Mouse (Mus musculus) limb, embryonic 13.5 days (tissue): ENCODE results near the gene Mrpl43. TPM values are rescaled to one million over a fixed set of nuclear protein-coding genes. Genes with fewer than 3 reads are reported as not detected.
"Not testable (repeated sequence)": the region's sequence is repeated elsewhere in the genome, so short reads cannot be mapped to it uniquely, and the experiment has no call there.

Source experiments
- ATAC-seq: fragments of 200-750 bp; cut with Nextera tagmentation; 2 replicates; pipeline ENCODE4 v1.8.0; 2017; ENCODE audit warnings: low read depth, moderate number of reproducible peaks, moderate TSS enrichment; ENCODE audit not compliant: low FRiP score
- H3K27ac ChIP-seq: fragments of 300-500 bp; sonication (generic); 2 replicates; pipeline ENCODE4 v1.5.1; 2015; ENCODE audit warnings: inconsistent platforms, mild to moderate bottlenecking, moderate library complexity
- H3K27me3 ChIP-seq: fragments of 300-500 bp; sonication (generic); 2 replicates; pipeline ENCODE4 v1.6.1; 2015; ENCODE audit warnings: mild to moderate bottlenecking, inconsistent platforms
- H3K36me3 ChIP-seq: fragments of 300-500 bp; sonication (generic); 2 replicates; pipeline ENCODE4 v1.6.1; 2015; ENCODE audit warnings: inconsistent platforms, mild to moderate bottlenecking, moderate library complexity
- H3K4me1 ChIP-seq: fragments of 300-500 bp; sonication (generic); 2 replicates; pipeline ENCODE4 v1.6.1; 2015; ENCODE audit warnings: inconsistent platforms
- H3K4me2 ChIP-seq: fragments of 300-500 bp; sonication (generic); replicated peaks from 2 replicates; pipeline ENCODE4 v1.6.1; 2015; ENCODE audit warnings: inconsistent platforms, mild to moderate bottlenecking, moderate library complexity
- H3K4me3 ChIP-seq: fragments of 300-500 bp; sonication (generic); 2 replicates; pipeline ENCODE4 v1.5.1; 2015; ENCODE audit warnings: moderate library complexity, mild to moderate bottlenecking, inconsistent platforms
- H3K9ac ChIP-seq: fragments of 300-500 bp; sonication (generic); 2 replicates; pipeline ENCODE4 v1.6.1; 2015; ENCODE audit warnings: mild to moderate bottlenecking, inconsistent platforms
- H3K9me3 ChIP-seq: fragments of 300-500 bp; sonication (generic); 2 replicates; pipeline ENCODE4 v1.6.1; 2016; ENCODE audit warnings: inconsistent platforms
- WGBS: fragments of 180-500 bp; shearing (Covaris S2); methylation state at CpG from one replicate; pipeline ENCODE4 v1.1.7; 2015; 5-methylcytosine and 5-hydroxymethylcytosine counted together
- polyA plus RNA-seq: library from polyadenylated mRNA; unstranded; fragments of >200 nt; fragmentation: Nextera tagmentation; extraction: Ambion mirVana; gene quantifications from 2 replicates; pipeline ENCODE4 v1.2.1, GENCODE M21; 2015

The Mrpl43 gene
- polyA plus RNA-seq, 1 experiment from 2014 or later, result 69.2 TPM

- Histone ChIP-seq H3K9me3 (no peaks in the 10 kb centered on the region), H3K4me1 (peaks cover 25% of the 10 kb centered on the region), H3K36me3 (no peaks in the 10 kb centered on the region), H3K9ac (no peak overlapping the region), H3K4me2 (no peak overlapping the region), H3K27ac (no peak overlapping the region), H3K27me3 (peaks cover 58% of the 10 kb centered on the region), H3K4me3 (no peak overlapping the region)
- no peak for ATAC-seq
- WGBS, result 65% methylated on average over 11 of the region's 11 CpGs
These were observed 38.2 kb upstream of the Mrpl43 start for GRCm38 (mm10) chr19:45044389-45044927.

GRCm38 (mm10) chr19:45040214-45040613, 34.0 kb upstream of the Mrpl43 start:
- no peak overlapping the region for H3K9ac ChIP-seq
- no peaks in the 10 kb centered on the region for H3K9me3 ChIP-seq
- H3K27ac ChIP-seq, result no peak overlapping the region
- WGBS, result 52% methylated on average over 13 of the region's 13 CpGs
- H3K36me3 ChIP-seq, result no peaks in the 10 kb centered on the region
- H3K4me2 ChIP-seq, result no peak overlapping the region
- H3K4me3 ChIP-seq, result no peak overlapping the region
- H3K4me1 ChIP-seq, result no peaks in the 10 kb centered on the region
- peaks cover 59% of the 10 kb centered on the region for H3K27me3 ChIP-seq
- no peak for ATAC-seq

- not testable (repeated sequence) for H3K4me1 ChIP-seq, ATAC-seq, H3K4me3 ChIP-seq, H3K4me2 ChIP-seq, H3K9ac ChIP-seq, H3K9me3 ChIP-seq, H3K36me3 ChIP-seq, H3K27ac ChIP-seq
- peaks cover 40% of the 10 kb centered on the region for H3K27me3 ChIP-seq
- 94% methylated on average over 7 of the region's 7 CpGs for WGBS
These were observed 32.0 kb upstream of the Mrpl43 start for GRCm38 (mm10) chr19:45038198-45038597.

- no peak overlapping the region for H3K27ac ChIP-seq
- WGBS, result 27% methylated on average over 16 of the region's 16 CpGs
These were observed 30.6 kb upstream of the Mrpl43 start for GRCm38 (mm10) chr19:45036867-45037266.

GRCm38 (mm10) chr19:45032570-45033332, 26.5 kb upstream of the Mrpl43 start:
- no peaks in the 10 kb centered on the region for H3K9me3 ChIP-seq
- peaks cover 31% of the 10 kb centered on the region for H3K4me1 ChIP-seq
- peaks cover 11% of the 10 kb centered on the region; the same call in 1 of the 2 replicates for H3K27me3 ChIP-seq
- H3K9ac ChIP-seq, result no peak overlapping the region
- H3K4me3 ChIP-seq, result no peak overlapping the region
- H3K27ac ChIP-seq, result no peak overlapping the region
- 57% methylated on average over 17 of the region's 17 CpGs for WGBS
- ATAC-seq, result no peak
- peaks cover 12% of the 10 kb centered on the region for H3K36me3 ChIP-seq
- no peak overlapping the region for H3K4me2 ChIP-seq

More at GRCm38 (mm10) chr19:45036867-45037266, 30.6 kb upstream of the Mrpl43 start:
- Histone ChIP-seq H3K27me3 (peaks cover 36% of the 10 kb centered on the region), H3K4me2 (no peak overlapping the region), H3K4me3 (no peak overlapping the region), H3K9me3 (no peaks in the 10 kb centered on the region), H3K9ac (no peak overlapping the region), H3K4me1 (peaks cover 11% of the 10 kb centered on the region; the same call in 1 of the 2 replicates), H3K36me3 (no peaks in the 10 kb centered on the region)
- no peak for ATAC-seq

- peak; percentile 49 for ATAC-seq
- Histone ChIP-seq H3K4me2 (no peak overlapping the region), H3K9me3 (no peaks in the 10 kb centered on the region), H3K4me1 (peaks cover 39% of the 10 kb centered on the region), H3K27ac (no peak overlapping the region), H3K27me3 (peaks cover 8% of the 10 kb centered on the region; the same call in 1 of the 2 replicates), H3K4me3 (no peak overlapping the region), H3K9ac (no peak overlapping the region), H3K36me3 (peaks cover 22% of the 10 kb centered on the region)
- 19% methylated on average over 4 of the region's 4 CpGs for WGBS
These were observed 25.5 kb upstream of the Mrpl43 start for GRCm38 (mm10) chr19:45031780-45032179.

GRCm38 (mm10) chr19:45030746-45031693, 24.8 kb upstream of the Mrpl43 start:
- peak overlapping the region; percentile 57 for H3K4me2 ChIP-seq
- no peaks in the 10 kb centered on the region for H3K9me3 ChIP-seq
- peaks cover 29% of the 10 kb centered on the region for H3K36me3 ChIP-seq
- H3K4me3 ChIP-seq, result peak overlapping the region; percentile 21; the same call in 1 of the 2 replicates
- ATAC-seq, result no peak
- no peak overlapping the region for H3K9ac ChIP-seq
- H3K4me1 ChIP-seq, result peaks cover 43% of the 10 kb centered on the region
- no peak overlapping the region for H3K27ac ChIP-seq
- H3K27me3 ChIP-seq, result peaks cover 3% of the 10 kb centered on the region; the same call in 1 of the 2 replicates
- WGBS, result 43% methylated on average over 20 of the region's 20 CpGs

- H3K4me2 ChIP-seq, result no peak overlapping the region
- H3K4me3 ChIP-seq, result no peak overlapping the region
- WGBS, result 42% methylated on average over 8 of the region's 8 CpGs
- peaks cover 43% of the 10 kb centered on the region for H3K4me1 ChIP-seq
- no peaks in the 10 kb centered on the region for H3K27me3 ChIP-seq
- no peak for ATAC-seq
- H3K9ac ChIP-seq, result no peak overlapping the region
- no peaks in the 10 kb centered on the region for H3K9me3 ChIP-seq
- no peak overlapping the region for H3K27ac ChIP-seq
- H3K36me3 ChIP-seq, result peaks cover 38% of the 10 kb centered on the region
These were observed 23.9 kb upstream of the Mrpl43 start for GRCm38 (mm10) chr19:45030111-45030510.

GRCm38 (mm10) chr19:45029571-45029970, 23.3 kb upstream of the Mrpl43 start:
- Histone ChIP-seq H3K9me3 (no peaks in the 10 kb centered on the region), H3K9ac (no peak overlapping the region), H3K4me2 (no peak overlapping the region), H3K4me1 (peaks cover 43% of the 10 kb centered on the region), H3K4me3 (no peak overlapping the region), H3K36me3 (peaks cover 44% of the 10 kb centered on the region), H3K27me3 (no peaks in the 10 kb centered on the region), H3K27ac (no peak overlapping the region)
- 61% methylated on average over 7 of the region's 9 CpGs for WGBS
- ATAC-seq, result no peak

GRCm38 (mm10) chr19:45028746-45029145, 22.5 kb upstream of the Mrpl43 start:
- no peaks in the 10 kb centered on the region for H3K9me3 ChIP-seq
- peaks cover 50% of the 10 kb centered on the region for H3K36me3 ChIP-seq
- H3K27me3 ChIP-seq, result no peaks in the 10 kb centered on the region
- H3K4me1 ChIP-seq, result peaks cover 43% of the 10 kb centered on the region
- ATAC-seq, result no peak
- no peak overlapping the region; the same call in 1 of the 2 replicates for H3K27ac ChIP-seq
- H3K9ac ChIP-seq, result no peak overlapping the region
- 57% methylated on average over 19 of the region's 19 CpGs for WGBS
- no peak overlapping the region for H3K4me3 ChIP-seq
- no peak overlapping the region for H3K4me2 ChIP-seq

GRCm38 (mm10) chr19:45027848-45028247, 21.6 kb upstream of the Mrpl43 start:
- WGBS, result 88% methylated on average over 6 of the region's 6 CpGs
- H3K27ac ChIP-seq, result no peak overlapping the region; the same call in 1 of the 2 replicates
- H3K27me3 ChIP-seq, result no peaks in the 10 kb centered on the region
- no peak overlapping the region for H3K4me2 ChIP-seq
- H3K36me3 ChIP-seq, result peaks cover 57% of the 10 kb centered on the region
- H3K4me3 ChIP-seq, result no peak overlapping the region
- H3K4me1 ChIP-seq, result peaks cover 42% of the 10 kb centered on the region
- no peak overlapping the region for H3K9ac ChIP-seq
- ATAC-seq, result no peak
- H3K9me3 ChIP-seq, result no peaks in the 10 kb centered on the region
